Mouse (Mus musculus): ENCODE results near the gene 6330409D20Rik. TPM values are rescaled to one million over a fixed set of nuclear protein-coding genes. Genes with fewer than 3 reads are reported as not detected.

The 6330409D20Rik gene
- 3.1 TPM in 2 replicates for polyA plus RNA-seq (2012; rRNA removed)

DNA sequence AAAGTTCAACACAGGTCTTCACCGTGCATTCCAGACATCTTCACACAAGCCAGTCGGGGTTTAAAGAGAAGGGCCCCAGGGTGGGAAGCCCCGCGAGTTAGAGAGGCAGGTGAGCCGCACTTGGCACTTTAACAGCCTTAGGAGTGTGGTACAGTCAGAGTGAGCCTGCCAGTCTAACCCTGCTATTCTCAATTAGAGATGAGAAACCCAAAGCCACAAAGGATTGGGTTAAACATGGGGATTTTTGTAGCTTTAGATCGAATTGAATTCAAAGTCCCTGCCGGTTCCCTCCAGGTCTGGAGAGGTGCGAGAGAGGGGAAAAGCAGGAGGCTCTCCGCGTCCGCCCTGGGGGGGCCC lies at the start of gene 6330409D20Rik:
TSS of gene 6330409D20Rik (minus strand) at position 101 of the 357 bp plus-strand sequence.

DNA sequence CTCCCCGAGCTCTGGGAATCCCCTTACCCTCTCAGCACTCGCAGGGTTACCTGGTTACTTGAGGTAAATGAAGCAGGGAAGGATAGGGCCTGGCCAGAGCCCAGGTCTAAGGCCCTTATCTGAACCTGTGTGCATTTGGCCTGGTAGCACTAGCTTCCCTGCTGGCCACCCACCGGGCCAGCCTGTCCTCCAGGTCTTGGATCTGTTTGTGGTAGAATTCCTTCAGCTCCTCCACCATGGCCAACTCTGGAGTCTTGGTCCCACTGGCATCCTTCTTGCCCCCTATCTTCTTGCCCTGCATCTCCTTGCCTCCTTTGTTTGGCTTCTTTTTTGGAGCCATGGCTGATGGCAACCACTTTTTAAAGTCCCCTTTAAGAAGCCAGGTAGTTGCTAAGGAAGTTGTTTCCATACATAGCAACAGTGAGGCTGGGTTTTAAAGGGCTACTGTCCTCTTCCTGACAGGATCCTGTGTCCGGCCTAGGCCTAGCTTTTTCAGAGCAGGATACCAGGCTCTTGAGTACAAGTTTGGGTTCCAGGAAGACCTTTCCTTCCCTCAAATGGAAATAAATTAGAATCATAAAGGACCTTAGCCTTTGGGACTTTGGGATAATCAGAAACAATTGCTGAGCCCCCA lies 43.3 kb upstream of the 6330409D20Rik start, which contains the start of gene Cfap157:
TSS of gene Cfap157 (minus strand) at position 381 of the 634 bp plus-strand sequence.

GRCm38 (mm10) chr2:32775359-32776074 lies 34.7 kb upstream of the 6330409D20Rik start, which contains the start of the genes Ttc16 and Ptrh1:
Gene Ttc16 (minus strand): TSS chr2:32775633.
Gene Ptrh1 (plus strand): TSS chr2:32775786.

DNA sequence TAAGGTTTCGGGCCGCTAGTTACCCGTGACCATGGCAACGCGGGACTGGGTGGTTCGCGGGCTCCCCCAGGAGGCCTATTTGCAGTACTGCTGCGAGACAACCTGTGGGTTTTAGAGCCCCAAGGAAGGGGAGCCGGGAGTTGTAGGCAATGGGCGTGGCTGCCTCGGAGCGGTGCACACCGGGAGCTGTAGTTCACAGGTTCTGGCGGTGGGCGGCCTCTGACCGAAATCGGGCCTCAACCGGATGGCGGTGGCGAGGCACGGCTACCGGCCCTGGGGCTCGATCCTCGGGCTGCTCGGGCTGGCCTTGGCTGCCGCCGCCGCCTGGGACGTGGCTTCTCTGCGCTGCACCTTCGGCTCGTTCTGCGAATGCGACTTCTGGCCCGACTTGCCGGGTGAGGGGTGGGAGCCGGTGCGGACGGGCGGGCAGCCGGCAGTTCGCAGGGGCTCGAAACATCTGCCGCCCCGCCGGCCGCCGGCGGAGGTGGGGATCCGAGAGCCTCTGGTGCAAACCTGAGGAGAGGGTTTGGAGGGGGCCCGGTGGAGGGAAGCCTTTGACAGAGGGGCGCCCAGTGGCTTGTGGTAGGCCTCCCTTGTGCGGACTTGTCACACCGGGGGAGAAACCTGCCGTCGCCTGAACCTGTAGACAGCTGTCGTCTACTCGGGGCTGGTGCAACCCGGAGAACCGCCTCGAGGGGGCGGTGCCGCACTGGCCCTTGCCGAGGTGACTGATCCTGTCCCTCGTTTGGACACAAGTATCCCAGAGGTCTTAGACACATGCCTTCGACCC lies 16.4 kb upstream of the 6330409D20Rik start, which contains the start of gene Tor2a:
TSS of gene Tor2a (plus strand) at position 179 of the 790 bp plus-strand sequence.

GRCm38 (mm10) chr2:32720681-32721229 lies 20.1 kb downstream of the 6330409D20Rik start, which contains the start of gene Sh2d3c:
Gene Sh2d3c (plus strand): TSS chr2:32721055.

DNA sequence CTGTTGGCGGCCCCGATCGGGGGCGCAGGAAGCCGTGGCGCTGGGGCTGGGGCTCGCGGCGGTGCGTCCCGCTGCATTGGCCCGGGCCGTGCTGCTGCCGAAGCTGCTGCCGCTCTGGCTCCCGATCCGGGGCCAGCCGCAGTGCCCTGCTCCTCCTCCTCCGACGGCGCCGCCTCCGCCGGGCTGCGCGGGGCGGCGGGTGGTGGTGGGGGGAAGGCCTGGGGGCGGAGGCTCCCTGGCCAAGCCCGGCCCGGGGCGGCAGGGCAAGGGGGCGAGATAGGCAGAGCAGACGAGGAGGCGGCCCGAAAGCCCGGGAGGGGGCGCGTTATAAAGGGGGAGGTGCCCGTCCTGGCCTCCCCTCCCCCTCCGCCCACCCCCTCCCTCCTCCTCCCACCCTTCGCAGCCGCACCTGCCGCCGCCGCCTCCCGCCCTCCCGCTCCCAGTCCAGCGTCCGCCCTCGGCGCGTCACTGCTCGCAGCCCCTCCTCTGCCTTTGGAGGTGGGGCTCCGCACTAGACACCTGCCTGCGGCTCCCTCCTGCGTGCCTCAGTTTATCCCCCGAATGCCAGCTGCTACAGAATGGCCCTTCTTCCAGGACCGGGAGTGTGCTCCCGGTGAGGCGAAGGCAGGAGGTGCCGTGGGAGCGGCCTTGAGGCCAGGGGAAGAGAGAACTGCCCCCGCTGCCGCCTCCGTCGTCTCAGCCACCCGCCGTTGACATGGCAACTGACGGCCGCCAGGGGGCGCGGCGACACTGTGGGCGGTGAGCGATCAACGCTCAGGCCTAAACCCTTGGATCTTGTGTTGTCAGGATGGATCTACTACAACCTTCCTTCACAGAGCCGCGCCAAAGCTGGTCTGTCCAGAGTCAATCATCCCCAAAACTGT lies 27.6 kb downstream of the 6330409D20Rik start, which contains the start of gene Cdk9:
TSS of gene Cdk9 (minus strand) at position 143 of the 884 bp plus-strand sequence.

DNA sequence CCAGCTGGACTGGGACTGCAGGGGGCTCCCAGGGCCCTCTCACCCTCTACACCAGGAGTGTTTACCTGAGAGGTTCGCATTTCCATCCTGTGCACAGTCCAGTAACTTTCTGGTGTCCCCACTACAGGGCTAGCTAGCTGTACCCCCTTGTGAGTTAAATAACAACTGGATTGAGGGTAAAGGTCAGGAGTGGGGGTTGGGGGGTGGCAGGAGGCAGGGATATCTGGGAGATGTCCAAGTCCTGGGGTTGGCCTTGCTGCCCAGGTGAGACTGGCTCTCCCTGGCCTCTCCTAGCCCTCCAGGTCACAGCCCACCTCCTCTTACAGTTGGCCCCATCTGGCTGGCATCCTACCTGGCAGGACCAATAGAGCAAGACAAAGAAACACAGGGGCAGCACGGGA lies 36.8 kb downstream of the 6330409D20Rik start, which contains the start of gene Fpgs:
TSS of gene Fpgs (minus strand) at position 125 of the 401 bp plus-strand sequence.

Other genes starting within 250 kb of the 6330409D20Rik start
- 8.6 and 10.4 TPM in 2 replicates for gene Fam102a, start 205.7 kb downstream of the 6330409D20Rik start, polyA plus RNA-seq (2012; rRNA removed)
- gene Dpm2, start 170.2 kb downstream of the 6330409D20Rik start, polyA plus RNA-seq (2012; rRNA removed), result 162 and 163 TPM in 2 replicates
- 12.2 and 12.4 TPM in 2 replicates for gene Pip5kl1, start 166.2 kb downstream of the 6330409D20Rik start, polyA plus RNA-seq (2012; rRNA removed)
- gene 9430097D07Rik, start 165.3 kb downstream of the 6330409D20Rik start, polyA plus RNA-seq (2012; rRNA removed), result 0.16 and 0.17 TPM in 2 replicates
- 17.9 and 23.0 TPM in 2 replicates for gene St6galnac4, start 153.9 kb downstream of the 6330409D20Rik start, polyA plus RNA-seq (2012; rRNA removed)
- 20.1 and 25.6 TPM in 2 replicates for gene St6galnac6, start 141.3 kb downstream of the 6330409D20Rik start, polyA plus RNA-seq (2012; rRNA removed)
- gene Ak1, start 119.3 kb downstream of the 6330409D20Rik start, polyA plus RNA-seq (2012; rRNA removed), result 35.9 and 36.5 TPM in 2 replicates
- gene Eng, start 94.4 kb downstream of the 6330409D20Rik start, polyA plus RNA-seq (2012; rRNA removed), result 24.4 and 31.1 TPM in 2 replicates
- 35.7 and 45.6 TPM in 2 replicates for gene Fpgs, start 36.9 kb downstream of the 6330409D20Rik start, polyA plus RNA-seq (2012; rRNA removed)
- 243 and 261 TPM in 2 replicates for gene Cdk9, start 27.9 kb downstream of the 6330409D20Rik start, polyA plus RNA-seq (2012; rRNA removed)
- gene Sh2d3c, start 20.0 kb downstream of the 6330409D20Rik start, polyA plus RNA-seq (2012; rRNA removed), result 43.8 and 50.4 TPM in 2 replicates
- 66.0 and 68.9 TPM in 2 replicates for gene Tor2a, start 16.2 kb upstream of the 6330409D20Rik start, polyA plus RNA-seq (2012; rRNA removed)
- 1.2 and 1.7 TPM in 2 replicates for gene Ttc16, start 34.6 kb upstream of the 6330409D20Rik start, polyA plus RNA-seq (2012; rRNA removed)
- gene Ptrh1, start 34.8 kb upstream of the 6330409D20Rik start, polyA plus RNA-seq (2012; rRNA removed), result 8.2 and 9.7 TPM in 2 replicates
- 0.41 and 1.1 TPM in 2 replicates for gene Cfap157, start 43.4 kb upstream of the 6330409D20Rik start, polyA plus RNA-seq (2012; rRNA removed)
- gene Stxbp1, start 106.2 kb upstream of the 6330409D20Rik start, polyA plus RNA-seq (2012; rRNA removed), result 156 and 171 TPM in 2 replicates
- gene Fam129b, start 135.1 kb upstream of the 6330409D20Rik start, polyA plus RNA-seq (2012; rRNA removed), result 40.9 and 49.2 TPM in 2 replicates
- gene Rpl12, start 220.5 kb upstream of the 6330409D20Rik start, polyA plus RNA-seq (2012; rRNA removed), result 826 and 889 TPM in 2 replicates
- gene Lrsam1, start 220.6 kb upstream of the 6330409D20Rik start, polyA plus RNA-seq (2012; rRNA removed), result 26.4 and 26.6 TPM in 2 replicates
- gene Slc2a8, start 241.1 kb upstream of the 6330409D20Rik start, polyA plus RNA-seq (2012; rRNA removed), result 26.6 and 27.4 TPM in 2 replicates